Mouse (Mus musculus) MEL (cell line): ENCODE measurements around the gene Mef2d. TPM values are rescaled to one million over a fixed set of nuclear protein-coding genes. Genes with fewer than 3 reads are reported as not detected.
A peak's percentile ranks its signal among the peaks of the same experiment; 100 is the strongest.

Source experiments
- DNase-seq: peaks from one replicate; pipeline ENCODE4 v3.0.0; 2011; ENCODE audit warnings: low read depth, low spot score
- H3K27ac ChIP-seq: 2 replicates; pipeline ENCODE4 v1.5.1; 2012; ENCODE audit warnings: low read depth, mild to moderate bottlenecking, control low read depth, low read length, moderate library complexity; ENCODE audit not compliant: control insufficient read depth
- H3K27me3 ChIP-seq, 2 experiments: fragments of 150-350 bp in 1 of 2; sonication (generic) in 1 of 2; 2 replicates each; pipeline ENCODE4 v1.6.1; 2012; ENCODE audit warnings: low read length in 2 of 2, mild to moderate bottlenecking in 2 of 2, improper control_type of control experiment in 1 of 2, moderate library complexity in 1 of 2; ENCODE audit not compliant: insufficient read depth in 2 of 2, control insufficient read depth in 1 of 2
- H3K36me3 ChIP-seq, 2 experiments: 2 replicates each; pipeline ENCODE4 v1.6.1; 2012 to 2014; ENCODE audit warnings: low read length in 2 of 2, improper control_type of control experiment in 1 of 2, inconsistent platforms in 1 of 2, mild to moderate bottlenecking in 1 of 2; ENCODE audit not compliant: insufficient read depth in 2 of 2, control insufficient read depth in 1 of 2
- H3K4me1 ChIP-seq, 2 experiments: fragments of 150-350 bp in 1 of 2; sonication (generic) in 1 of 2; 2 replicates each; pipeline ENCODE4 v1.6.1; 2012; ENCODE audit warnings: low read length in 2 of 2, improper control_type of control experiment in 1 of 2, mild to moderate bottlenecking in 1 of 2; ENCODE audit not compliant: insufficient read depth in 2 of 2, control insufficient read depth in 1 of 2
- H3K4me3 ChIP-seq, 2 experiments: fragments of 150-350 bp in 1 of 2; sonication (generic) in 1 of 2; 2 replicates each; pipeline ENCODE4 v1.5.1; 2012; ENCODE audit warnings: low read depth in 2 of 2, low read length in 2 of 2, mild to moderate bottlenecking in 2 of 2, moderate library complexity in 2 of 2, control low read depth in 1 of 2, improper control_type of control experiment in 1 of 2; ENCODE audit not compliant: control insufficient read depth in 1 of 2, insufficient read depth in 1 of 2
- H3K79me2 ChIP-seq: 2 replicates; pipeline ENCODE4 v1.6.1; 2012; ENCODE audit warnings: mild to moderate bottlenecking, low read length, moderate library complexity; ENCODE audit not compliant: control insufficient read depth, poor library complexity, insufficient read depth
- H3K9ac ChIP-seq: 2 replicates; pipeline ENCODE4 v1.6.1; 2012; ENCODE audit warnings: low read depth, mild to moderate bottlenecking, control low read depth, low read length, moderate library complexity; ENCODE audit not compliant: control insufficient read depth, poor library complexity, severe bottlenecking
- H3K9me3 ChIP-seq: fragments of 150-350 bp; sonication (generic); replicated peaks from 2 replicates; pipeline ENCODE4 v1.6.1; 2012; ENCODE audit warnings: mild to moderate bottlenecking, low read length, improper control_type of control experiment, moderate library complexity; ENCODE audit not compliant: insufficient read depth
- CHD1 ChIP-seq: IDR thresholded peaks from 2 replicates; pipeline ENCODE4 v1.6.1; 2012; ENCODE audit warnings: low read depth, mild to moderate bottlenecking, inconsistent platforms, low read length, improper control_type of control experiment
- CHD2 ChIP-seq: IDR thresholded peaks from 2 replicates; pipeline ENCODE4 v1.6.1; 2011; ENCODE audit warnings: low read length, improper control_type of control experiment
- CTCF ChIP-seq, 3 experiments: IDR thresholded peaks in 2 of 3; conservative IDR thresholded peaks in 1 of 3; 2 replicates each; pipeline ENCODE4 v1.5.1; 2011 to 2012; ENCODE audit warnings: low read length in 3 of 3, low read depth in 2 of 3, mild to moderate bottlenecking in 2 of 3, improper control_type of control experiment in 1 of 3, inconsistent platforms in 1 of 3, mixed read lengths in 1 of 3, moderate library complexity in 1 of 3; ENCODE audit not compliant: control insufficient read depth in 1 of 3, insufficient read depth in 1 of 3, poor library complexity in 1 of 3, severe bottlenecking in 1 of 3
- E2F4 ChIP-seq: IDR thresholded peaks from 2 replicates; pipeline ENCODE4 v1.6.1; 2011; ENCODE audit warnings: low read depth, low read length, improper control_type of control experiment, borderline replicate concordance
- ELF1 ChIP-seq: IDR thresholded peaks from 2 replicates; pipeline ENCODE4 v1.6.1; 2014; ENCODE audit warnings: low read depth, mild to moderate bottlenecking, inconsistent platforms, low read length, improper control_type of control experiment, moderate library complexity
- EP300 ChIP-seq, 2 experiments: IDR thresholded peaks; 2 replicates each; pipeline ENCODE4 v1.6.1; 2011; ENCODE audit warnings: improper control_type of control experiment in 2 of 2, low read length in 2 of 2, low read depth in 1 of 2, mild to moderate bottlenecking in 1 of 2
- ETS1 ChIP-seq: IDR thresholded peaks from 2 replicates; pipeline ENCODE4 v1.6.1; 2012; ENCODE audit warnings: low read depth, mild to moderate bottlenecking, inconsistent platforms, low read length, improper control_type of control experiment, moderate library complexity
- GABPA ChIP-seq: IDR thresholded peaks from 2 replicates; pipeline ENCODE4 v1.6.1; 2012; ENCODE audit warnings: low read depth, mild to moderate bottlenecking, inconsistent platforms, low read length, improper control_type of control experiment, moderate library complexity
- HCFC1 ChIP-seq: IDR thresholded peaks from 2 replicates; pipeline ENCODE4 v1.6.1; 2012; ENCODE audit warnings: low read depth, mild to moderate bottlenecking, inconsistent platforms, low read length, improper control_type of control experiment, moderate library complexity
- JUND ChIP-seq: IDR thresholded peaks from 2 replicates; pipeline ENCODE4 v1.6.1; 2011; ENCODE audit warnings: low read depth, mild to moderate bottlenecking, improper control_type of control experiment, low read length
- MAFK ChIP-seq: IDR thresholded peaks from 2 replicates; pipeline ENCODE4 v1.6.1; 2011; ENCODE audit warnings: low read depth, mild to moderate bottlenecking, low read length, improper control_type of control experiment, borderline replicate concordance
- MAX ChIP-seq: IDR thresholded peaks from 2 replicates; pipeline ENCODE4 v1.6.1; 2011; ENCODE audit warnings: low read length, improper control_type of control experiment
- MAZ ChIP-seq: IDR thresholded peaks from 2 replicates; pipeline ENCODE4 v1.6.1; 2012; ENCODE audit warnings: low read depth, mild to moderate bottlenecking, inconsistent platforms, low read length, improper control_type of control experiment
- MYB ChIP-seq: IDR thresholded peaks from 2 replicates; pipeline ENCODE4 v1.6.1; 2011; ENCODE audit warnings: mild to moderate bottlenecking, low read depth, low read length, improper control_type of control experiment
- MYC ChIP-seq: IDR thresholded peaks from 2 replicates; pipeline ENCODE4 v1.6.1; 2011; ENCODE audit warnings: low read depth, mild to moderate bottlenecking, low read length, improper control_type of control experiment, moderate library complexity
- NELFE ChIP-seq: IDR thresholded peaks from 2 replicates; pipeline ENCODE4 v1.6.1; 2011; ENCODE audit warnings: low read depth, low read length, improper control_type of control experiment
- NRF1 ChIP-seq: IDR thresholded peaks from 2 replicates; pipeline ENCODE4 v1.6.1; 2014; ENCODE audit warnings: low read depth, mild to moderate bottlenecking, inconsistent platforms, low read length, improper control_type of control experiment, moderate library complexity; ENCODE audit not compliant: poor library complexity, insufficient read depth, severe bottlenecking
- POLR2A ChIP-seq, 2 experiments: IDR thresholded peaks; 2 replicates each; pipeline ENCODE4 v1.6.1; 2011 to 2012; ENCODE audit warnings: low read length in 2 of 2, mild to moderate bottlenecking in 2 of 2, control low read depth in 1 of 2, improper control_type of control experiment in 1 of 2, low read depth in 1 of 2, moderate library complexity in 1 of 2; ENCODE audit not compliant: control insufficient read depth in 1 of 2, insufficient read depth in 1 of 2, poor library complexity in 1 of 2
- POLR2AphosphoS2 ChIP-seq: IDR thresholded peaks from 2 replicates; pipeline ENCODE4 v1.6.1; 2011; ENCODE audit warnings: low read length, improper control_type of control experiment
- POLR2AphosphoS5 ChIP-seq: IDR thresholded peaks from 2 replicates; pipeline ENCODE4 v1.6.1; 2012; ENCODE audit warnings: low read depth, borderline replicate concordance, mild to moderate bottlenecking, inconsistent platforms, low read length, moderate library complexity, mixed read lengths
- RAD21 ChIP-seq: IDR thresholded peaks from 2 replicates; pipeline ENCODE4 v1.6.1; 2011; ENCODE audit warnings: mild to moderate bottlenecking, low read depth, low read length, improper control_type of control experiment
- RCOR1 ChIP-seq: IDR thresholded peaks from 2 replicates; pipeline ENCODE4 v1.6.1; 2012; ENCODE audit warnings: low read depth, mild to moderate bottlenecking, inconsistent platforms, low read length, improper control_type of control experiment
- SIN3A ChIP-seq: IDR thresholded peaks from 2 replicates; pipeline ENCODE4 v1.6.1; 2012; ENCODE audit warnings: low read length, improper control_type of control experiment, inconsistent platforms
- SMC3 ChIP-seq: IDR thresholded peaks from 2 replicates; pipeline ENCODE4 v1.6.1; 2011; ENCODE audit warnings: low read depth, low read length, improper control_type of control experiment
- TAL1 ChIP-seq: IDR thresholded peaks from 2 replicates; pipeline ENCODE4 v1.6.1; 2012; ENCODE audit warnings: mild to moderate bottlenecking, inconsistent platforms, low read length, moderate library complexity, mixed read lengths
- TBP ChIP-seq: IDR thresholded peaks from 2 replicates; pipeline ENCODE4 v1.8.0; 2011; ENCODE audit warnings: low read depth, low read length, improper control_type of control experiment
- USF1 ChIP-seq: IDR thresholded peaks from 2 replicates; pipeline ENCODE4 v1.6.1; 2014; ENCODE audit warnings: low read depth, mild to moderate bottlenecking, inconsistent platforms, low read length, improper control_type of control experiment, moderate library complexity
- USF2 ChIP-seq, 2 experiments: IDR thresholded peaks; 2 replicates each; pipeline ENCODE4 v1.6.1; 2011 to 2012; ENCODE audit warnings: improper control_type of control experiment in 2 of 2, low read length in 2 of 2, borderline replicate concordance in 1 of 2, inconsistent platforms in 1 of 2, low read depth in 1 of 2, mild to moderate bottlenecking in 1 of 2; ENCODE audit not compliant: insufficient read depth in 1 of 2
- ZC3H11A ChIP-seq: IDR thresholded peaks from 2 replicates; pipeline ENCODE4 v1.6.1; 2012; ENCODE audit warnings: low read depth, mild to moderate bottlenecking, inconsistent platforms, low read length, improper control_type of control experiment
- ZKSCAN1 ChIP-seq: IDR thresholded peaks from 2 replicates; pipeline ENCODE4 v1.6.1; 2012; ENCODE audit warnings: low read depth, mild to moderate bottlenecking, inconsistent platforms, low read length, improper control_type of control experiment, moderate library complexity
- ZMIZ1 ChIP-seq: IDR thresholded peaks from 2 replicates; pipeline ENCODE4 v1.6.1; 2012; ENCODE audit warnings: low read depth, mild to moderate bottlenecking, inconsistent platforms, low read length, improper control_type of control experiment, moderate library complexity
- ZNF384 ChIP-seq: IDR thresholded peaks from 2 replicates; pipeline ENCODE4 v1.6.1; 2012; ENCODE audit warnings: low read depth, mild to moderate bottlenecking, inconsistent platforms, low read length, improper control_type of control experiment
- polyA plus RNA-seq, 2 experiments: library from polyadenylated mRNA; stranded (reverse) in 1 of 2; unstranded in 1 of 2; fragments of >175 nt in 1 of 2; fragments of >200 nt in 1 of 2; gene quantifications; 2 replicates each; pipeline versions ENCODE4 v1.2.1 to v1.2.4; 2012; ENCODE audit warnings: low replicate concordance in 2 of 2, low read depth in 1 of 2; ENCODE audit not compliant: insufficient read length in 2 of 2, insufficient read depth in 1 of 2, missing spikeins in 1 of 2
- total RNA-seq: library from RNA; depleted of rRNA; stranded (reverse); fragments of 300-350 nt; gene quantifications from 2 replicates; pipeline ENCODE4 v1.2.3, GENCODE M21; 2012

The Mef2d gene
- total and polyA plus RNA-seq, 3 experiments, result 16.9 to 117 (median 71.4) TPM

DNA sequence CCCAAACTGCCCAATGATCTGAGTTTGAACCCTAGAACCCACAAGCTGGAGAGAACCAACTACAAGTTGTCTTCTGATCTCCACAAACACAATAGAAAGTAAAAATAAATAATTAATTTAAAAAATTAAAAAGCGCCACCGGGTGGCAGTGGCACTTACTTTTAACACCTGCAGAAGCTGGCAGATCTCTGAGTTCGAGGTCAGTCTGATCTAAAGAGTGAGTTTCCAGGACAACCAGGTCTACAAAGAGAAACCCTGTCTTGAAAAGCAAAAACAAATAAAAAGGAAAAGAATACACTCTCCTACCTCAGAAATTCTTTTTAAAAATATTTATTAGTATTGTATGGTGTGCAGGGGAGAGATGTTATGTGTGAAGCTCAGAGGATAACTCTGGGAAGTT, 4.4 kb upstream of the Mef2d start (continued):
- no peak for TF ChIP-seq MYC
- 0 out of 2 replicates have a peak, but pooled peaks have one; percentile 4 for TF ChIP-seq RCOR1
- no peak for TF ChIP-seq HCFC1
- TF ChIP-seq POLR2AphosphoS5, result no peak
- no peak for TF ChIP-seq MAZ
- TF ChIP-seq ZMIZ1, result no peak
- no peak for TF ChIP-seq ZNF384
- no peak for TF ChIP-seq EP300 (IDR thresholded peaks at IDR 0.05; ENCODE audit: low read depth in 1 of 2, low read length in 2 of 2)
- no peak for TF ChIP-seq E2F4

DNA sequence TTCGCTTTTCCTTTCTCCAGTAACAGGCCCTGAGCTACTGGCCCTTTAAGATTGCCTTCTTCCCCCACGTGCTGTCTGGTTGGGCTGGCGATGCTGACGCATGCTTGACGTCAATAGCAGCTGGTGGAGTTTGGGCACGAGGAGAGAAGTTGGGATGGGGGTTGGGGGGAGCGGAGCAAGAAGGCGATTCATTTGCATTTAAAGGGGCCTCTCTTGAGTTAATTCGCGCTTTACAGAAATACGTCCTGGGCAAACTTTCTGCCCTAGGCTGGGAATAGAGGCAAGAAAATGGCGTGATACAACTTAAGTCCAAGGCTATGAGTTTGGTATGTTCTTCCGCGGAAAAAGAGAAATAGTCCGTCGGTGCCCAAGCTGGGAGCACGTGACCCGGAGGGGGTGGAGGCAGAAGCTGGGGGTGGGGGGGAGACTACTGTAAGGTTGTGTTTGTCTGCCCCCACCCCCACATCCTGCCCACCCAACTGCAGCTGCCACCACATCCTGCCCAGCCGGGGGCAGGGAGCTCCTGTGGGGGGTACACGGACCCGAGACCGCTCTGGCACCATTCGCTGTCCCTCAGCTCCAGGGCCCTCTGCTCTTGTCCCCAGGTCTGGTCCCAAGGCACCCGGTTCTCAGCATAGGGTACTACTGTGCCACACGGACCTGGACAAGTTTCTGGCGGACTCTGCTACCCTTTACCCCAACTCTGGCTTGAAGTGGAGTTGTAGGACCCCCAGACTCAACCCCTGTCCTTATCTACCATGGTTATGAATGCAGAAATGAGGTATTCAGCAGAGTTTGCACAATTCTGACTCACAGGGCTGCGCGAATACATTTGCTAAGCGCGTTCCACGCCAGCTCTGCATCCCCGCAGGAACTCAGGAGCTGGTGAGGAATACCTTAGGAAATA, 3.6 kb upstream of the Mef2d start:
- Histone ChIP-seq H3K9me3 (no peaks in the 10 kb centered on the region), H3K27ac (peak overlapping the region; percentile 97), H3K4me3 (peak overlapping the region; percentile 62 to 77), H3K36me3 (peaks cover 0 to 17% of the 10 kb centered on the region in 2 experiments; a peak in 2 of 4 replicates), H3K27me3 (no peaks in the 10 kb centered on the region), H3K79me2 (peaks cover 22% of the 10 kb centered on the region), H3K9ac (peak overlapping the region; percentile 77), H3K4me1 (peaks cover 13 to 30% of the 10 kb centered on the region in 2 experiments)
- DNase-seq, result peak; percentile 99
- TF ChIP-seq MAX (peak; percentile 99), NELFE (peak; percentile 61), SIN3A (peak; percentile 100), POLR2A (IDR thresholded peaks at IDR 0.05; ENCODE audit: control insufficient read depth in 1 of 2, insufficient read depth in 1 of 2, low read depth in 1 of 2, low read length in 2 of 2, poor library complexity in 1 of 2) (peak in 1 of 2 experiments; percentile 76; a peak in 2 of 4 replicates), TBP (peak; percentile 82), TAL1 (no peak), CTCF (IDR thresholded peaks at IDR 0.05 in 2 of 3, conservative IDR thresholded peaks at IDR 0.05 in 1 of 3; ENCODE audit: control insufficient read depth in 1 of 3, insufficient read depth in 1 of 3, low read depth in 2 of 3, low read length in 3 of 3, poor library complexity in 1 of 3, severe bottlenecking in 1 of 3) (no peak), HCFC1 (peak; percentile 86), POLR2AphosphoS2 (peak; percentile 57; the same call in 1 of the 2 replicates), E2F4 (peak; percentile 64; the same call in 1 of the 2 replicates), GABPA (no peak), CHD1 (peak; percentile 48), RAD21 (no peak), MYC (peak; percentile 99), CHD2 (peak; percentile 83), SMC3 (no peak), ELF1 (0 out of 2 replicates have a peak, but pooled peaks have one; percentile 34), USF2 (IDR thresholded peaks at IDR 0.05; ENCODE audit: borderline replicate concordance in 1 of 2, insufficient read depth in 1 of 2, low read depth in 1 of 2, low read length in 2 of 2) (peak; percentile 20 to 83; a peak in 3 of 4 replicates), ETS1 (peak; percentile 100), JUND (no peak), MAZ (peak; percentile 95), USF1 (peak; percentile 94), POLR2AphosphoS5 (no peak), EP300 (IDR thresholded peaks at IDR 0.05; ENCODE audit: low read depth in 1 of 2, low read length in 2 of 2) (peak in 1 of 2 experiments; percentile 76; a peak in 2 of 4 replicates), ZC3H11A (no peak), NRF1 (peak; percentile 52; the same call in 1 of the 2 replicates), MYB (no peak), MAFK (no peak), RCOR1 (no peak), ZKSCAN1 (no peak)
